Mouse (Mus musculus): ENCODE measurements around the gene Lrrc14b. TPM values are rescaled to one million over a fixed set of nuclear protein-coding genes. Genes with fewer than 3 reads are reported as not detected.

Lrrc14b gene
- polyA plus RNA-seq (2012; rRNA removed): 0.34 and 0.38 TPM in 2 replicates

DNA sequence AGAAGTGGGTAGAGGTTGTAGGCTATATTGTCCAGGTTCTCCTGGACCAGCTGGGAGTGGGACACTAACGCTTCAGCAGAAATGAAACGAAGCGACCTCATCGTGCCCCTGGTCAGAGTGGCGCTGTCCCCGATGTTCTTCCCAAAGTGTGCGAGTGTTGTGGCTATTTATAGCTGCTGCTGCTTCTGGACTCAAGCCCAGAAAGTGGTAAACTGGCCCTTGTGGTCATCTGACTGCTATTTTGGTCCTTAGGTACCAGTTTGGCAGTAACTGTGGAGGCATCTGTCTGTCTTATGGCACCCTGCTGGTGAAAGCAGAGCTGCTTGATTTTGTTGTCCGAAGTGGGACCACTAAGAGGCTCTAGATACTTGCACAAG is at the start of gene Lrrc14b:
Lrrc14b (minus strand) TSS at position 147 of the 377 bp plus-strand sequence.
- Histone ChIP-seq H3K4me3 (ENCODE audit: low read depth, low read length) (no peak within 1 kb of the TSS), H3K4me1 (ENCODE audit: control insufficient read depth, insufficient read depth, insufficient read length, low read length) (peaks cover 5% of the 10 kb centered on the region; the same call in 1 of the 2 replicates), H3K27ac (ENCODE audit: insufficient read depth, low read depth, low read length) (no peak within 1 kb of the TSS), H3K27me3 (ENCODE audit: control insufficient read depth, insufficient read depth, low read length) (no peaks in the 10 kb centered on the region), H3K36me3 (ENCODE audit: control insufficient read depth, insufficient read depth, low read length) (peaks cover 9% of the 10 kb centered on the region)
- WGBS: 55% methylated on average over 8 of the region's 8 CpGs
- no peak for TF ChIP-seq POLR2A (IDR thresholded peaks at IDR 0.05; ENCODE audit: low read depth, low read length)
- no peak for TF ChIP-seq CTCF (IDR thresholded peaks at IDR 0.05; ENCODE audit: extremely low read depth, insufficient read length, insufficient replicate concordance, low read depth, low read length)

DNA sequence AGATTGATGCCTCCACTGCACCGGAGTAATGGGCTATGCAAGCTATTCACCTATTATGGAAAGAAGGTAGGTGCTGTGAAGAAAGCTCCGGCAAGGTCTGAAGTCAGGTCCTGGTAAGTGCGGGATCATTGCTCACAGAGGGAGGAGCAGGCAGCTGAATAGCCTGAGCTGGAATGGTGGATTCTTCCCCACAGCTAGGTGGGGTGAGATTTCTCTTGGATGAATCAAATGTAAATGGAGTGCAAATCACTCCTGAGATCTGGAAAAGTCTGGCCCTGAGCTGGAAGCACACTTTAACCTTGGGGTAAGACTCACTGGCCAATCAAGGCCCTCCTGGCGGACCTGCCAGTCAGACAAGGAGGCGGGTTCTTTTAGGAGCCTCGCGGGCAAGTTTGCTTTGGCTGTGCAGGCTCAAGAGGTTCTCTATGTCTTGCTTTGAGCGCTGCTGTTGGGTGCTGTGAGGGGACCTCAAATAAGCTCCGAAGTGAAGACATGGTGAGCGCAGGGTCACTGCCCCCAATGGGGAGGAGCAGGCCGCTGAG is 35.6 kb upstream of the Lrrc14b start, which contains the start of gene Ftl1-ps1:
Ftl1-ps1 (plus strand) TSS at position 397 of the 542 bp plus-strand sequence.
- no peaks in the 10 kb centered on the region for H3K27me3 ChIP-seq (ENCODE audit: control insufficient read depth, insufficient read depth, low read length)
- TF ChIP-seq POLR2A (IDR thresholded peaks at IDR 0.05; ENCODE audit: low read depth, low read length): no peak
- no peak for TF ChIP-seq CTCF (IDR thresholded peaks at IDR 0.05; ENCODE audit: extremely low read depth, insufficient read length, insufficient replicate concordance, low read depth, low read length)
- WGBS: 20% methylated on average over 11 of the region's 11 CpGs
- H3K36me3 ChIP-seq (ENCODE audit: control insufficient read depth, insufficient read depth, low read length): no peaks in the 10 kb centered on the region
- no peak within 1 kb of the TSS for H3K27ac ChIP-seq (ENCODE audit: insufficient read depth, low read depth, low read length)
- H3K4me1 ChIP-seq (ENCODE audit: control insufficient read depth, insufficient read depth, insufficient read length, low read length): peaks cover 2% of the 10 kb centered on the region; the same call in 1 of the 2 replicates
- no peak within 1 kb of the TSS for H3K4me3 ChIP-seq (ENCODE audit: low read depth, low read length)

DNA sequence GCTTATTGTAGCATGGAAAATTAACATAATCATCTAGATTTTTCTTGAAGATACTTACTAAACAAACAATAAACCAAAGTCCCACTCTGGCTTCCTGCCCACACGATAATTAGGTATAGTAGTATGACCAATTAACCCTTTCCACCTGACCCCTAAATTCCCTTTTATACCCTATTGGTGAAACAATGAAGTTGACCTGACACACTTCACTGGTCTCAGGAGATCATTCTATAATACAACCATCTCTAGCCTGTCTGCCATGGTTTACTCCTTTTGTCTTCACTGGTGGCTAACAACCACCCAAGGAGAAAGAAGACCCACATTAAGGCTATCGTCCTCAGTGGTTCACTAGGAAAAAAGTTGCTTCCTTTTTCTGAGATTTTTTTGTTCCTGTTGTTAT is 27.4 kb upstream of the Lrrc14b start:
- no peak overlapping the region for H3K4me3 ChIP-seq (ENCODE audit: low read depth, low read length)
- H3K4me1 ChIP-seq (ENCODE audit: control insufficient read depth, insufficient read depth, insufficient read length, low read length): no peaks in the 10 kb centered on the region
- 66% methylated on average over 2 of the region's 2 CpGs for WGBS
- no peak for TF ChIP-seq POLR2A (IDR thresholded peaks at IDR 0.05; ENCODE audit: low read depth, low read length)
- TF ChIP-seq CTCF (IDR thresholded peaks at IDR 0.05; ENCODE audit: extremely low read depth, insufficient read length, insufficient replicate concordance, low read depth, low read length): no peak
- no peaks in the 10 kb centered on the region for H3K36me3 ChIP-seq (ENCODE audit: control insufficient read depth, insufficient read depth, low read length)
- H3K27ac ChIP-seq (ENCODE audit: insufficient read depth, low read depth, low read length): no peak overlapping the region
- no peaks in the 10 kb centered on the region for H3K27me3 ChIP-seq (ENCODE audit: control insufficient read depth, insufficient read depth, low read length)

DNA sequence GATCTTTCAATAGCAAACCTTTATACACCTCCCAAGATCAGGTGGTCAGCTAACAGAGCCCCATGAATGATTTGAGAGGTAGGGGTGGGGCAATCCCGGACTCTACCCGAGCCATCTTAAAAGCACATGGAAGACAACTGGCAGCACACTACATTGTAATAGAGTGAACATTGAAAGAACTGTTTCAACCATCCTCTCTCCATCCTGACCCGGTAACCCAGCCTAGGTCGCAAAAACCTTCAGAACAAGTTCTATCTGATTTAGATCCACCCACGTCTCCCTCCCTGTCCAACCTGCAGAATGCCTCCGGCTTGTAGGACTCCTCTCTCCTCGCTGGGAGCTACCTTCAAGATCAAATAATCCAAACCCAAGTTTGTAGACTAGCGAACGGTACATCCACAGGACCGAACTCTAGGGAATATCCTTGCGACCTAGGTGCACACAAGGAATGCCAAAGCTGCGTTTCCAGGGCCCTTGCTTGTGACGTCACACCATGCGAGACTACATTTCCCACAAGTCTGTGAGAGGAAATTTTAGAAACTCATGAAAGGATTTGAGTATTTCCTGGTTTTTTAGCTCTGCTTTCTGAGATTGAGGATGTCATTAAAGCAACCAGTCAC is 26.7 kb upstream of the Lrrc14b start, which contains the start of gene Zfp72:
Zfp72 (minus strand) TSS at position 466 of the 620 bp plus-strand sequence.
- WGBS: 2% methylated on average over 14 of the region's 14 CpGs
- no peaks in the 10 kb centered on the region for H3K4me1 ChIP-seq (ENCODE audit: control insufficient read depth, insufficient read depth, insufficient read length, low read length)

DNA sequence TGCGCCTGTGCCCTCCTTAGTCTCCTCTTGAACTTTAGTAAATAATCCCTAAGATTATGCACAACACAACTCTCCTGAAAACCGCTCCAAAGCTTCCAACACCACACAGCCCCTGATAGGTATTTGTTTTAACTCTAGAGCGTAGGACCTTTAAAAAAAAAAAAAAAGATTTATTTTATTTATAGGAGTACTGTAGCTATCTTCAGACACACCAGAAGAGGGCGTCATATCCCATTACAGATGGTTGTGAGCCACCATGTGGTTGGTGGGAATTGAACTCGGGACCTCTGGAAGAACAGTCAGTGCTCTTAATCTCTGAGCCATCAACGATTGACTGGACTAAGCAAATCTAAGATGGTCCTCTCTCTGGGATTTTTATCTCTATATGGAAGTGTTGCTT is 25.9 kb upstream of the Lrrc14b start:
- TF ChIP-seq CTCF (IDR thresholded peaks at IDR 0.05; ENCODE audit: extremely low read depth, insufficient read length, insufficient replicate concordance, low read depth, low read length) (no peak), POLR2A (IDR thresholded peaks at IDR 0.05; ENCODE audit: low read depth, low read length) (no peak)
- Histone ChIP-seq H3K4me1 (ENCODE audit: control insufficient read depth, insufficient read depth, insufficient read length, low read length) (no peaks in the 10 kb centered on the region), H3K4me3 (ENCODE audit: low read depth, low read length) (no peak overlapping the region), H3K36me3 (ENCODE audit: control insufficient read depth, insufficient read depth, low read length) (no peaks in the 10 kb centered on the region), H3K27ac (ENCODE audit: insufficient read depth, low read depth, low read length) (no peak overlapping the region), H3K27me3 (ENCODE audit: control insufficient read depth, insufficient read depth, low read length) (no peaks in the 10 kb centered on the region)
- WGBS: 57% methylated on average over 6 of the region's 6 CpGs

More for the DNA sequence above, 26.7 kb upstream of the Lrrc14b start, which contains the start of gene Zfp72:
- TF ChIP-seq POLR2A (IDR thresholded peaks at IDR 0.05; ENCODE audit: low read depth, low read length): no peak
- TF ChIP-seq CTCF (IDR thresholded peaks at IDR 0.05; ENCODE audit: extremely low read depth, insufficient read length, insufficient replicate concordance, low read depth, low read length): no peak
- H3K27ac ChIP-seq (ENCODE audit: insufficient read depth, low read depth, low read length): no peak within 1 kb of the TSS
- H3K36me3 ChIP-seq (ENCODE audit: control insufficient read depth, insufficient read depth, low read length): no peaks in the 10 kb centered on the region
- H3K4me3 ChIP-seq (ENCODE audit: low read depth, low read length): peak within 1 kb of the TSS; percentile 66
- H3K27me3 ChIP-seq (ENCODE audit: control insufficient read depth, insufficient read depth, low read length): no peaks in the 10 kb centered on the region

DNA sequence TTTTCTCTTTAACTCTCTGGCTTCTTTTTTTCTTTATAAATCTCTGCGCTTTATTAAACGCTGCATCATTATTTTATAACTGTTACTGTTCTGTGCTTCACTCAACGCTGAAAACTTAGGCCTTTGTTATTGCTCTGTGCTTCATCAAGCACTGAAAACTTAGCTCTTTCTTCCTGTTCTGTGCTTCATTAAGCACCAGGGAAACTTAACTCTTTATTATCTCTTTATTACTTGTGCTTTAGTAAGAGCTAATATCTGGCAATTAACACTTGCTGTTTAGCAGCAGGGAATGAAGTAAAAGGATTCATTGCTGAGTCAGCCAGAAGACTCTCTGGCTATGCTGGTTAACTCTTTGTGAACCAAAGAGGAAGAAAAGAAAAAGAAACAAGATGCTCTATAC is 18.5 kb upstream of the Lrrc14b start:
- H3K27me3 ChIP-seq (ENCODE audit: control insufficient read depth, insufficient read depth, low read length): no peaks in the 10 kb centered on the region

DNA sequence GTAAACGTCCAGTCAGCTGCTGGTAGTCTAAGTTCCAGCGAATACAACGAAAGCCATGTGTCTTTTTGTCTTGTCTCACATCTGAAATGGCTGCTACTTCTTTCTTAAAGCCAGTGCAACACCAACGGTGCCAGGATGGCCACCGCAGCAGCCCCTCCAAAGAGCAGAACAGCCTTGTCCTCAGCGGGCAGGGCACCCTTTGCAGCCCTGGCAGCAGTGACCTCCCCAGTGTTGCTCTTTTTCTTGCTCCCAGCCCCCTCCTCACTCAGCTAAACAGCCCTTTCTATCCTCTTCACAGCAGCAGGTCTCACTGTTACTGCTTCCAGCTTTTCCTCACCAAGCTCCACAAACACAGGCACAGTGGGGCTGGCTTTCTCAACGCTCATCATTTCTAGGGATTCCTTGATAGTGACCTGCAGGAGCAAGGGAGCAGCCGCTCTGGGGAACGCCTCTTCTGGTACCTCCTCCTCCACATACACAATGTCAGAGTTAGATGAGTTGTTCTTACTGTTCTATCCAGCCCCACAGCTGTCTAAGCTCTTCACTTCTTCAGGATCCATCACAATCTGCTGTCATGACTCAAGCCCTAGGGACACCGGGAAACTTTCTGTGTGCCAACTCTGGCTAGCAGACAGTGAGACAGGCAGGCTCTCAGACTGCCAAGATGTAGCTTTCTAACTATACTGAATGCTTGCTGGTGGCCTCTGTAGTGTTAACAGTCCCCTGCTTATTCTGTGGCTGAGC is 17.9 kb upstream of the Lrrc14b start:
- Histone ChIP-seq H3K36me3 (ENCODE audit: control insufficient read depth, insufficient read depth, low read length) (no peaks in the 10 kb centered on the region), H3K4me3 (ENCODE audit: low read depth, low read length) (no peak overlapping the region), H3K27ac (ENCODE audit: insufficient read depth, low read depth, low read length) (no peak overlapping the region), H3K4me1 (ENCODE audit: control insufficient read depth, insufficient read depth, insufficient read length, low read length) (no peaks in the 10 kb centered on the region), H3K27me3 (ENCODE audit: control insufficient read depth, insufficient read depth, low read length) (no peaks in the 10 kb centered on the region)
- TF ChIP-seq CTCF (IDR thresholded peaks at IDR 0.05; ENCODE audit: extremely low read depth, insufficient read length, insufficient replicate concordance, low read depth, low read length) (no peak), POLR2A (IDR thresholded peaks at IDR 0.05; ENCODE audit: low read depth, low read length) (no peak)
- WGBS: 77% methylated on average over 10 of the region's 10 CpGs

More for the DNA sequence above, 18.5 kb upstream of the Lrrc14b start:
- no peaks in the 10 kb centered on the region for H3K4me1 ChIP-seq (ENCODE audit: control insufficient read depth, insufficient read depth, insufficient read length, low read length)
- H3K27ac ChIP-seq (ENCODE audit: insufficient read depth, low read depth, low read length): no peak overlapping the region
- H3K4me3 ChIP-seq (ENCODE audit: low read depth, low read length): no peak overlapping the region
- no peak for TF ChIP-seq POLR2A (IDR thresholded peaks at IDR 0.05; ENCODE audit: low read depth, low read length)
- no peak for TF ChIP-seq CTCF (IDR thresholded peaks at IDR 0.05; ENCODE audit: extremely low read depth, insufficient read length, insufficient replicate concordance, low read depth, low read length)
- no peaks in the 10 kb centered on the region for H3K36me3 ChIP-seq (ENCODE audit: control insufficient read depth, insufficient read depth, low read length)
- WGBS: 63% methylated on average over 3 of the region's 3 CpGs
